ENCODE assay signal across 9 mouse cellular contexts in genomic region chr7:31105061-31105768, GRCm38 (mm10). TPM values are rescaled to one million over a fixed set of nuclear protein-coding genes. Genes with fewer than 3 reads are reported as not detected.
DNase-seq lines count a peak whose midpoint lies in the region; ATAC-seq and TF ChIP-seq lines count a peak whose summit lies in the region.
"Had no signal": no experiment of that assay in that cellular context is flagged by ENCODE, and none has a peak within 500 bp of the region (broad histone marks: within the 10 kb centered on the region; RNA-seq: fewer than 3 reads in every experiment).

No protein-coding gene starts in this region.

- H3K27me3 ChIP-seq in neural tube, embryonic 15.5 days (replicated peaks) = no peaks in the 10 kb centered on the region
- peaks cover 9% of the 10 kb centered on the region; the same call in 1 of the 2 replicates for H3K27me3 ChIP-seq in heart, postnatal 0 days (ENCODE audit: control insufficient read depth, insufficient read depth, low read length)
- no peaks in the 10 kb centered on the region for H3K27me3 ChIP-seq in lung, embryonic 16.5 days (ENCODE audit: control insufficient read depth, insufficient read depth, low read depth, low read length)
- H3K27me3 ChIP-seq: midbrain, embryonic 12.5 days had no signal

- no peak overlapping the region for H3K4me3 ChIP-seq in neural tube, embryonic 15.5 days (replicated peaks)
- H3K4me3 ChIP-seq in heart, postnatal 0 days (ENCODE audit: low read depth, low read length) = no peak overlapping the region
- H3K4me3 ChIP-seq in lung, embryonic 16.5 days (ENCODE audit: low read length) = no peak overlapping the region
- H3K4me3 ChIP-seq: midbrain, embryonic 12.5 days had no signal

- peak; percentile 69 for TF ChIP-seq CTCF in heart, postnatal 0 days (IDR thresholded peaks at IDR 0.05; ENCODE audit: low read depth)

- H3K4me1 ChIP-seq in neural tube, embryonic 15.5 days = no peaks in the 10 kb centered on the region
- H3K4me1 ChIP-seq in heart, postnatal 0 days (ENCODE audit: control insufficient read depth, insufficient read depth) = peaks cover 4% of the 10 kb centered on the region; the same call in 1 of the 2 replicates
- peaks cover 10% of the 10 kb centered on the region for H3K4me1 ChIP-seq in lung, embryonic 16.5 days (replicated peaks; ENCODE audit: control insufficient read depth, insufficient read depth, low read length)
- H3K4me1 ChIP-seq: midbrain, embryonic 12.5 days had no signal

- ATAC-seq in neural tube, embryonic 15.5 days (ENCODE audit: low FRiP score) = no peak
- no peak for ATAC-seq in heart, postnatal 0 days (ENCODE audit: insufficient read depth, low read depth)
- no peak for ATAC-seq in lung, embryonic 16.5 days (ENCODE audit: low read depth)
- no peak for ATAC-seq in inflammation-experienced regulatory T-cells, adult 6 months

- H3K36me3 ChIP-seq in neural tube, embryonic 15.5 days = no peaks in the 10 kb centered on the region
- no peaks in the 10 kb centered on the region for H3K36me3 ChIP-seq in heart, postnatal 0 days (replicated peaks; ENCODE audit: control insufficient read depth, insufficient read depth, low read length)
- no peaks in the 10 kb centered on the region for H3K36me3 ChIP-seq in lung, embryonic 16.5 days (ENCODE audit: control insufficient read depth, insufficient read depth, low read length)
- H3K36me3 ChIP-seq: midbrain, embryonic 12.5 days had no signal

- H3K27ac ChIP-seq in neural tube, embryonic 15.5 days (replicated peaks) = no peak overlapping the region
- H3K27ac ChIP-seq in heart, postnatal 0 days (ENCODE audit: low read depth) = no peak overlapping the region
- no peak overlapping the region for H3K27ac ChIP-seq in lung, embryonic 16.5 days (ENCODE audit: low read length)
- H3K27ac ChIP-seq: midbrain, embryonic 12.5 days had no signal

- 74% methylated on average over 15 of the region's 15 CpGs for WGBS in neural tube, embryonic 15.5 days
- 30% methylated on average over 15 of the region's 15 CpGs for WGBS in heart, postnatal 0 days
- WGBS in lung, embryonic 16.5 days = 42% methylated on average over 15 of the region's 15 CpGs

- TF ChIP-seq EP300 in heart, postnatal 0 days (IDR thresholded peaks at IDR 0.05; ENCODE audit: low read depth) = no peak

- no peak overlapping the region for H3K9ac ChIP-seq in neural tube, embryonic 15.5 days (replicated peaks)
- no peak overlapping the region for H3K9ac ChIP-seq in heart, postnatal 0 days (replicated peaks; ENCODE audit: low read depth, low read length)
- 0 out of 2 replicates have a peak overlapping the region, but pooled peaks have one; percentile 6 for H3K9ac ChIP-seq in lung, embryonic 16.5 days (ENCODE audit: low read length)
- H3K9ac ChIP-seq: midbrain, embryonic 12.5 days had no signal

- no peaks in the 10 kb centered on the region for H3K9me3 ChIP-seq in neural tube, embryonic 15.5 days (replicated peaks)
- no peaks in the 10 kb centered on the region for H3K9me3 ChIP-seq in heart, postnatal 0 days (replicated peaks; ENCODE audit: control insufficient read depth, low read length)
- H3K9me3 ChIP-seq in lung, embryonic 16.5 days (ENCODE audit: control insufficient read depth, low read length) = no peaks in the 10 kb centered on the region
- H3K9me3 ChIP-seq: midbrain, embryonic 12.5 days had no signal

- H3K4me2 ChIP-seq in neural tube, embryonic 15.5 days = no peak overlapping the region
- H3K4me2 ChIP-seq in heart, postnatal 0 days (ENCODE audit: low read depth, low read length) = no peak overlapping the region
- no peak overlapping the region for H3K4me2 ChIP-seq in lung, embryonic 16.5 days (ENCODE audit: low read depth, low read length)
- H3K4me2 ChIP-seq: midbrain, embryonic 12.5 days had no signal

- DNase-seq in adrenal gland, adult (ENCODE audit: inconsistent age in 2 of 2, low spot score in 1 of 2) = peak; percentile 71 to 88
- DNase-seq in adrenal gland, adult 8-10 months = no peak
- peak; percentile 45 for DNase-seq in neural tube, embryonic 10.5 days (ENCODE audit: extremely low spot score, low spot score)
- peak; percentile 74 to 85 for DNase-seq in cerebellum, postnatal 25 days
- peak; percentile 54 for DNase-seq in heart, postnatal 0 days (ENCODE audit: low spot score)

RNA-seq across cellular contexts. Expression of gene Hpn, which starts 9.9 kb away (rescaled TPM):
- total RNA-seq in adrenal gland, adult 8-10 months (2022) = 1 to 10 TPM in 3 of 4 experiments, under 1 TPM in 1; 0.26 to 1.5 (median 1.2) TPM
- 0.50 and 4.0 TPM in 2 replicates for polyA plus RNA-seq in neural tube, embryonic 15.5 days (2015; fragmentation: Nextera tagmentation; extraction: Ambion mirVana)
- 6.7 and 10.5 TPM in 2 replicates for total RNA-seq in heart, postnatal 0 days (2014; rRNA removed; ENCODE audit: low replicate concordance)
- polyA plus RNA-seq in heart, postnatal 0 days (2015; fragmentation: Nextera tagmentation; extraction: Ambion mirVana) = 1.3 and 1.7 TPM in 2 replicates
- 17.4 and 23.2 TPM in 2 replicates for polyA plus RNA-seq in lung, embryonic 16.5 days (2015; fragmentation: Nextera tagmentation; extraction: Ambion mirVana)
- polyA plus RNA-seq in inflammation-experienced regulatory T-cells, adult 6 months (2017; shearing (Covaris generic)) = 10 to 100 TPM in 1 of 3 experiments, 1 to 10 TPM in 2; 3.1 to 11.0 (median 8.1) TPM

RNA-seq across cellular contexts. Expression of gene Scn1b, which starts 21.6 kb away (rescaled TPM):
- 10 to 100 TPM; 14.2 to 27.2 (median 18.9) TPM for total RNA-seq in adrenal gland, adult 8-10 months (2022)
- 21.1 and 24.8 TPM in 2 replicates for polyA plus RNA-seq in neural tube, embryonic 15.5 days (2015; fragmentation: Nextera tagmentation; extraction: Ambion mirVana)
- 4.7 and 28.3 TPM in 2 replicates for total RNA-seq in heart, postnatal 0 days (2014; rRNA removed; ENCODE audit: low replicate concordance)
- polyA plus RNA-seq in heart, postnatal 0 days (2015; fragmentation: Nextera tagmentation; extraction: Ambion mirVana) = 4.2 and 5.3 TPM in 2 replicates
- 0.64 and 0.89 TPM in 2 replicates for polyA plus RNA-seq in lung, embryonic 16.5 days (2015; fragmentation: Nextera tagmentation; extraction: Ambion mirVana)
- under 1 TPM in 1 of 3 experiments, not detected in 2; 0.30 TPM for polyA plus RNA-seq in inflammation-experienced regulatory T-cells, adult 6 months (2017; shearing (Covaris generic))

RNA-seq across cellular contexts. Expression of gene Fxyd3, which starts 28.7 kb away (rescaled TPM):
- 1 to 10 TPM in 1 of 4 experiments, under 1 TPM in 3; 0.73 to 1.3 (median 0.86) TPM for total RNA-seq in adrenal gland, adult 8-10 months (2022)
- polyA plus RNA-seq in neural tube, embryonic 15.5 days (2015; fragmentation: Nextera tagmentation; extraction: Ambion mirVana) = 0.79 and 14.6 TPM in 2 replicates
- total RNA-seq in heart, postnatal 0 days (2014; rRNA removed; ENCODE audit: low replicate concordance) = 0.81 and 0.92 TPM in 2 replicates
- 0.66 and 2.4 TPM in 2 replicates for polyA plus RNA-seq in heart, postnatal 0 days (2015; fragmentation: Nextera tagmentation; extraction: Ambion mirVana)
- polyA plus RNA-seq in lung, embryonic 16.5 days (2015; fragmentation: Nextera tagmentation; extraction: Ambion mirVana) = 76.9 and 84.8 TPM in 2 replicates
- polyA plus RNA-seq in inflammation-experienced regulatory T-cells, adult 6 months (2017; shearing (Covaris generic)) = under 1 TPM in 1 of 3 experiments, not detected in 2; 0.18 TPM

RNA-seq across cellular contexts. Expression of gene Lgi4, which starts 46.1 kb away (rescaled TPM):
- total RNA-seq in adrenal gland, adult 8-10 months (2022) = 1 to 10 TPM; 2.8 to 8.8 (median 4.2) TPM
- 1.3 and 1.7 TPM in 2 replicates for polyA plus RNA-seq in neural tube, embryonic 15.5 days (2015; fragmentation: Nextera tagmentation; extraction: Ambion mirVana)
- total RNA-seq in heart, postnatal 0 days (2014; rRNA removed; ENCODE audit: low replicate concordance) = 0.27 and 2.7 TPM in 2 replicates
- 0.08 and 0.19 TPM in 2 replicates for polyA plus RNA-seq in heart, postnatal 0 days (2015; fragmentation: Nextera tagmentation; extraction: Ambion mirVana)
- 0.14 and 0.38 TPM in 2 replicates for polyA plus RNA-seq in lung, embryonic 16.5 days (2015; fragmentation: Nextera tagmentation; extraction: Ambion mirVana)
- polyA plus RNA-seq in inflammation-experienced regulatory T-cells, adult 6 months (2017; shearing (Covaris generic)) = under 1 TPM in 2 of 3 experiments, not detected in 1; 0.09 to 0.13 TPM

RNA-seq across cellular contexts. Expression of gene Fxyd1, which starts 48.2 kb away (rescaled TPM):
- total RNA-seq in adrenal gland, adult 8-10 months (2022) = 100 to 1,000 TPM; 110 to 212 (median 163) TPM
- 26.8 and 36.9 TPM in 2 replicates for polyA plus RNA-seq in neural tube, embryonic 15.5 days (2015; fragmentation: Nextera tagmentation; extraction: Ambion mirVana)
- 499 and 572 TPM in 2 replicates for total RNA-seq in heart, postnatal 0 days (2014; rRNA removed; ENCODE audit: low replicate concordance)
- 1,579 and 1,586 TPM in 2 replicates for polyA plus RNA-seq in heart, postnatal 0 days (2015; fragmentation: Nextera tagmentation; extraction: Ambion mirVana)
- polyA plus RNA-seq in lung, embryonic 16.5 days (2015; fragmentation: Nextera tagmentation; extraction: Ambion mirVana) = 105 and 119 TPM in 2 replicates
- polyA plus RNA-seq in inflammation-experienced regulatory T-cells, adult 6 months (2017; shearing (Covaris generic)) = under 1 TPM in 1 of 3 experiments, not detected in 2; 0.85 TPM
